Mouse (Mus musculus) layer of hippocampus, adult 8-10 months (tissue): ENCODE results near the gene Bcar1. TPM values are rescaled to one million over a fixed set of nuclear protein-coding genes. Genes with fewer than 3 reads are reported as not detected.

Source experiments
- DNase-seq, 2 experiments: peaks; one replicate each; pipeline ENCODE4 v3.0.0; 2022; ENCODE audit warnings: low spot score in 2 of 2
- total RNA-seq, 4 experiments: library from RNA; stranded (reverse); gene quantifications; 2 replicates each; pipeline ENCODE4 v1.2.4; 2022

The Bcar1 gene
- total RNA-seq: 10 to 100 TPM; 58.8 to 73.3 (median 62.6) TPM

DNA sequence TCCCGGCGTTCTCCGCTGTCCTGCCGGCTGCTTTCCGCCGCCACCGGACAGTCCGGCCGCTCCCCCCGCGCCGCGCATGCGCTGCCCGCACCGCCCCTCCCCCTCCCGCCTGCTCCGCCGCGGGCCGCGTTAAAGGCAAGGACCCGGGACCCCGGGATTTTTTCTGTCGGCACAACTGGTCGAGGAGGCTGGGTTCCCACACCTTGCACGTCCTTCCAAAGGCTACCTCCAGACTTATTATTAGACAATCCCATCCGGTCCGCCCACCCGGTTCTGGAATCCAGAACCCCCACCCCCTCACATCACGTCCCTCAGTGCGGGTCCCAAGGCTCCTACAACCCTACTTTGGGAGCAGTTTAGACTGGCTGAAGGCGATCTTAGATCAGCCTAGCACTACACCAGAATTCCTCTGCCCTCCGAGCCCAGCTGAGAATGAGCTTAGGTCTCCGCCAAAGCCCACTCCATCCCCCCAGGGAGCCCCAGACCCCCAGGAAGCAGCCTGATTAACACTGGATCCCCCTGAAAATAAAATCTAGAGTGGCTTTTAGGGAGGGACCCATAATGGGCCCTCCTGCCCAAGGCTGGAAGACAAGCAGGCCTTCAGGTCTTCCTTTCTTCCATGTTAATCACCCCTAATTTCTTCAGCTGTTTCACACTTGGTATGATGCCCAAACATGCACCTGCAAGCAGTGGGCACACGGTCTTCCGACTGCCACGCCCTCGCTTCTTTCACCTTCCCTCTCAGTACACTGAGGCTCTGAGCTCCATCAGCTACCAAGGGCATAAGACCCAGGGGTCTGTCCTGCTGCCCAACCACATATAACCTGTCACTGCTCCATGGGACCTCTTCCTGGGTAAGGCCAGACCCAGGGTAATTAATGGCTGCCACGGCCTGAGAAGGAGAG, at the start of gene Bcar1:
Bcar1 (minus strand) TSS at position 18 of the 905 bp plus-strand sequence.
- no peak for DNase-seq

DNA sequence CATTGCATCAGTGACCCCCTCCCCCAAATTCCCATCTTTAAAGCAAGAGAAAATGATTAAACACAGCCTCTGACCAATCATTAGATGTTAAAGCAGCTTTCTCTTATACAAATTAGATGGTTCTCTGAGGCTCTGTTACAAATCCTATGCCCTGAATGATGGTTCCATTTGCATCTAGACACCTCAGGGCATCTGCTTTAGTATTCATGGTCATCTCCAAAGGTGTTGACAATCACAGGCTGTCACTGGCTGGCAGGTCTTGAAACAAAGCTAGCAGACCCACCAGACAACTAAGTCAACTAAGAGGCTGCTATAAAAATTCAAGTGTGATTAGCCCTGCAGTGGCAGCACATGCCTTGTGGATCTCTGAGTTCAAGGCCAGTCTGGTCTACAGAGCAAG, 46.0 kb upstream of the Bcar1 start:
- DNase-seq: no peak

DNA sequence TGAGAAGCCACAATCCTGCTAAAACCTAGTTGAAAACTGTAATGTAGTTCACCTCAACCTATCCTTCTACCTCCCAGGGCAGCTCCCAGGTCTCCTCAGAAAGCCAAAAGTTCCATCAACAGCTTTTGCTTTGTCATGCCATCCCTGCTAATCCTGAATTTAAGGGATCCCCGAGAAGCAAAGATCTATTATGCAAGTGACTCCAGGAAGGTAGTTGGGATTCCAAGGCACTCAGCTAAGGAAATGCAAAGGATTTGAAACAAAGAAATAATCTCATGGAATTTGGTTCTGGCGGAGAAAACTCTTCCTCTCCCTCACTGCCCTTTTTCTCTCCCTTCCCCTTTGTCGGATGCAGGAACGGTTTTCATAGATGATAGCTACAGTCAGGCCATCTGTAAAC, 45.6 kb upstream of the Bcar1 start:
- DNase-seq: no peak

DNA sequence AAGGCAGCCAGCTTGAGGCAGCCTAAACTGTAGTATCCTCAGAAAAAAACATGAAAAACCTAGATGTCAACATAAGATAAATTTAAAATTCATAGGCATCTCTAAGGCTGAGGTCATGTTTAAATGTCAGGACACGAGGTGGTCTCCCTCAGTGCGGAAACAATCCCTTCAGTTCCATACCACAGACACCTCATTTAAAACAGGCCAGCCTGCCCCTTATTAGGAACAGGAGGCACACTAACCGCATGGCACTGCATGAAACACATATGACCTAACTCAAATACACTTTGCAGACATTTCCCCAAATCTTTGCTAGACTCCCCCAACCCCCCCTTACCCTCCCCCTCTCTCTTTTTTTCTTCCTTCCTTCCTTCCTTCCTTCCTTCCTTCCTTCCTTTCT, 44.9 kb upstream of the Bcar1 start:
- no peak for DNase-seq

DNA sequence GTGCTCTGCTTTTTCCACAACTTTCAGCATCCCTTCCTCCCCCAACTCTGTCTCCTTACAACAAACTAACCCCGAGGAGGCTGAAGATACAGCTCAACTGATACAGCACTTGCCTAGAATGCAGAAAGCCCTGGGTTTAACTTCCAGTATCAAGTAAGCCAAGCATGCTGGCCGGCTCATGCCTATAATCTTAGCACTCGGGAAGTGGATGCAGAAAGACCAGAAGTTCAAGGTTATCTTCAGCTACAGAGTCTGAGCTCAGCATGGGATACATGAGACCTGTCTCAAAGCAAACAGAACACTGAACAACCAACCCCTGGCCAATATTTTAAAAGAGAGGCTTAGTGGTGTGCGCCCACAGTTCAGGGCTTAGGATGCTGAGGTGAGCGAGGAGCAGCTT, 44.5 kb upstream of the Bcar1 start:
- no peak for DNase-seq

DNA sequence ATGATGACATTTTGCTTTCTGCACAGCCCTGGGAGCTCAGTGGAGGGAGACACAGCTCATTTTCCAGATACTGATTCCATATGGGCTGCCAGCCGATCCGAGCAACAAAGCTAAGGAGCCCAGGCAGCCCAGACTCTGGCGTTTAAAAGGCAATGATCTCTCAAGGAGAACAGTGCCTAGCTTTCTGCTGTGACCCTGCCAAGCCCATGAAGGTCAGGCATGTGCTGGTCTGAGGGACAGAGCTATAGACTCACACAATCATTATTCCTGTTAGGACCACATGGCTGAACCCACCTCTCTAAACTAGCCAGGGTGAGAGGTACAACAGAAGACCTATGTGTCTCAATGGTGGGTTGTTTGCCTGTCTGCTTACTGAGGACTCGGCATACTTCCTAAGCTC, 44.1 kb upstream of the Bcar1 start:
- peak in 1 of 2 experiments; percentile 24 for DNase-seq

DNA sequence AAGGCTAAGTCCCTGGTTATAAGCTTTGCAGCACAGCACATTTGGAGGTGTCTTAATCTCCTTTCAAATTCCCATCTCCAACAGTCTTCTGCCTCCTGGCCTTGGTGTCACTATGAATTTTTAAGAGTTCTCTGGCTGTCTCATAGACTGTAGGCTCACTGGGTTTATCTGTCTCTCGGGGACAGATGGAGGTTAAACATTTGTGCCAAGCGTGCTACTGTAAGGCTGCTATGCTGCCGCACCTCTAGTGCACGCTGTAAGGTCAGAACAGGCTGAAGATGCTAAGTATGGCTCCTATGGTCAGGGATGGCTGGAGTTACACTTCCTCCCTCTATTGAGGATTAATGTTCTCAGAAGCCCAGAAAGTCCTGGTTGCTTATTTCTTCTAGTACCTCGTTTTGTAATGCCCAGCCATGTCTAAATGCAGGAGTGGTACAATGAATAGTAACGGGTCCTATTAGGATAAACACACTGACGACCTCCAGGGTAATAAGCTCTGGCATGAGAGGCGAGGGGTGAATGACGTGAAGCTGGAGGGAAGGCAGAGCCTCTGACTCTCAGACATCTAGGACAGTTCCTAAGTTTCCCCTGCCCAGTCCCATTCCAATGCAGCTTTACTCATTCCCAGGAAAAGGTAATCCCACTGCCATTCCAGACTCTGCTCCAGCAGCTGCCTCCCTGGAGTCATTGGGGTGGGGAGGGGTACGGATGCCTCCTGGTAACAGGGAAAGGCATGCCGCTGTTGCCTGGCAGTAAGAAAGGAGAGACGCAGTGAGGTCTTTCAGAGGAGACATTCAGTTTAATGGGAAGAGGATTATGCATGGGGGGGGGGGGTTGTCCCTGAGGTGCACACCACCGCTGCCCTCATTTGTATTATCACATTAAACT, 43.3 kb upstream of the Bcar1 start:
- no peak for DNase-seq

DNA sequence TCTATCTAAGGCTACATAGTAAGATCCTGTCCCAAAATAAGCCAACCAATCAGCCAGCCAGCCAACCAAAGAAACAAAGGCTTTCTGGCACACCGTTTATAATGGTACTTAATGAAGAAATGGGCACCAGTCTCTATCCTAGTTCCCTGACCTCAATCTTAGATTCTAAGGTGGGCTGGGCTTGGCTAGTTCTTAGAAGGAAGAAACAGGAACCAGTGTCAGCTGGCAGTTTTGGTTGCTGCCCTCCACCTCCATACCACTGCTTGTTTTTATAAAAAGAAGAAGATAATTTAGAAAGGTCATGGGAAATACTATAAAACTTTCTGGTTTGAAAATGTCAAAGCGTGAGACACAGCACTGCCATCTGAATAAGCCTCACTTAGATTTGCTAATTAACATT, 42.5 kb upstream of the Bcar1 start:
- DNase-seq: no peak

DNA sequence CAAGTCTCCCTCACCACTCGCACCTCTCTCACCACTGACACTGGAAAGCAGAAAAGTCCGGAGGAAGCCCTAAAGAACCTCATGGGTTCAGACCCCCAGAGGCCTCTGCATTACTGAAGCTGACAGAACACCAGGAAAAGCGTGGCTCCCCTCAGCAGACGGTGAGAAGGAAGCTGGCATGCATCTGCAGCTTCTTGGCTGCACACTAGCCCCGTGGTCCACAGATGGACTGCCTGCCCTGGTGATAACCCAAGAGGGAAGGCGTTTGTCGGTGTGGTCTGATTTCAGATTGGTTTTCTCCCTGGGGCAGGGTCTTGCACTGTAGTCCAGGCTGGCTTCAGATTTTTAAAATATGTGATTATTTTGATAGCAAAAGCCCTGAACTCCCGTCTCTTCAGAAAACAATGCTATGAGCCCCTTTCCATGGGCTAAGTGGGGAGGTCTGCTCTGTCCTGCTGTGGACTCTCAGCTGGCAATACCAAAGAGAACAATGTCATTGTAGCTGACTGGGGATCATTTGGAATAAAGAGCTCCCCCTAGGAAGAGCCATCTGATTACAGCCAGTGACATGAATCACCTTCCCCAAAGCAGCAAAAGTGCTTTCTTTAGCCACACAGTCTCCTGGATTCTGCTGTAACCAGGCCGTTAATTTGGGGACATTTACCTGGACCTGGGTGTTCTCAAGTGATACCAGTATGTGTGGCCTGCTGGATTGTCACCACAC, 39.2 kb upstream of the Bcar1 start:
- no peak for DNase-seq

DNA sequence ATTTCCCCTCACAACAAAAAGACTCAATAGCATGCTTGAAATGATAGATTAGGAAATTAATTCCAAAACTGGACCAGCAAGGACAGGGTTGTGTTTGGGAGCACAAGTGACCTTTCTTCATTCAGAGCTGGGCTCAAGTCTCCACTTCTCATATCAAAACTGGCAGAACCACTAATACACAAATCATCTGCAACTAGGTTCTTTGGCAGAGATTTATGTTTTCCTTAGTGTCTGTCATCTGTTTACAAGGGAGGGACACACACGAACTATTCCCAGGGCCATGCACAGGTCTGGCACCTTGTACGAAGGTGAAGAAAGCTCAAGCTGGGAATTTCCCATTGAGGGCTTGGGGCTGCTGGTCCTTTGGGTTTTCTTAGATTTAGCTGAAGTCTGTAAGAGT, 38.6 kb upstream of the Bcar1 start:
- no peak for DNase-seq

DNA sequence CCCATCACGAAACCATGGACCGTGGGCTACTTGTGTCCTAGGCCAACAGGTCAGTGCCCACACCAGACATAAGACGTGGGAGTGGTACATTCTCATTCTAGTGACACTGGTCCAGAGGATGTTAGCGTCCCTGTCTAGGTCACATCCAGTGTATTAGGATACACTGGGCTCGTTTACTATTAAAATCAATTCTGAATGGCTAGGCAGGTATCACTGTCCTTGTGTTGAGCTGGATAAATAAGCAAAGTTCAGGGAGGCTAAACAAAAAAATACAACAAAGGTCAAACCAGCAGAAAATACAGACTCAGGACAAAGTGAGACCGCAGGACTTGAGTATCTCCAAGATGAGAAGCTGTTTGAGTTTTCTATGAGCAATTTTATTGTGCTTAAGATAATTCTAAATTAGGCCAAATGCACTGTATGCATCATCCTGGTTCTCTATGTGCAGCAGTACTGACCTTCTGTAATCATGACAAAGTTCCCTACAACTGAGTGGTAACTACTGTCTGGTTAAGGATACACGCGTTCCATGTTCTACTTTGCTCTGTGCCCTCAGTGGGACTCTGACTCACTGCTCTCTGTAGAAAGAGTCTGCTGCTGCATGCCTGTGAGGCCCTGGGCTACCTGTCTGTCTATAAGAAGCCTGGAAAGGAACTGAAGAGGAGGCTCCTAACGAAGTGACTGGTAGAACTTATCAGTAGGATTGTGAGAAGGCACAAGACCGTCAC, 37.3 kb upstream of the Bcar1 start:
- DNase-seq: no peak

DNA sequence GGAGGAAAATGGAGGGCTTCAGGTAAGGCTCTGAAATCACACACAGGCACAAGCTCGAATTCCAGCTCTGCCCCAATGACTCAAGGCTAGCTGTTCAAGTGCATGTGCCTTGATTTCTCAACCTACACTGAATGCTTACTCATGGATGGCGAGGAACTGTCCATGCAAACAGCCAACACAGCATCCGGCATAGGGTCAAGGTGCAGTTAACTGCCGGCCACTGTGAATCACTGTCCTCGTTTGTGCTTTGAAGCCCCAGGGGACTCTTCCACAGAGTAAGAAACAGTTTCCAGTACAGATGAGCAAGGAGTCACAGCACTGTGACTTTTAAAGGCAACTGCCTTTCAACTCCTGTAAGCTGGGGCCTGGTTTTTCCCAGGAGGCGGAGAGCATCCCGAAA, 36.1 kb upstream of the Bcar1 start:
- no peak for DNase-seq

DNA sequence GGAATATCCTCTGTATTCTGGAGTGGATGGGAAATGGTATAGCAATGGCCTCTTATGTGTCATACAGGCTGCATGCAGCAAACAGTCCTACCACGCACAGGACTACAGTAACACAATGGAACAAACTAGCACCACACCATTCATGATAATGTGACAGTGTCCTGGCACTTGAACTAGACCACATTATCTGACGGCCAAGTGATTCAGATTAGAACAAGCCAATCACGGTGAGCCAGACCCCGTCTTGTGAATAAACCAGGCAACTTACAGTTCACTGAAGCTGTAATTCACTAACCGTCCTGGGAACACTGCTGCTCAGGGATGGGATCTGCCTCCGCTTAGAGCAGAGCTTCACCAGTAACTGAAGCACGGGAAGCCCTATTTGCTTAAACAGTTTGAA, 35.2 kb upstream of the Bcar1 start:
- no peak for DNase-seq

DNA sequence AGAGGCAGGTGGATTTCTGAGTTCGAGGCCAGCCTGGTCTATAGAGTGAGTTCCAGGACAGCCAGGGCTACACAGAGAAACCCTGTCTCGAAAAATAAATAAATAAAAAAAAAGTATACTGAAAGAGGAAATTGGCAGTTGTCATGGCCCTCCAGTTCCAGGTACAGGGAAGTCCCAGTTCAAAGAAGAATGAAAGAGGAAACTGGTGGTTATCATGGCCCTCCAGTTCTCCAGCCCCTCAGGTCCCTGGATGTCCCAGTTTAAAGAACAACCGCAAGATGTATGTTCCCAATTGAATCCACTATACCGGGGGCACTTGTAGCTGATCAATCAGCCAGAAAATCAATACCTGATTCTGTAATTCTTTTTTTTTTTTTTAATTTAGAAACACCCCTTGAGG, 32.9 kb upstream of the Bcar1 start:
- DNase-seq: no peak

DNA sequence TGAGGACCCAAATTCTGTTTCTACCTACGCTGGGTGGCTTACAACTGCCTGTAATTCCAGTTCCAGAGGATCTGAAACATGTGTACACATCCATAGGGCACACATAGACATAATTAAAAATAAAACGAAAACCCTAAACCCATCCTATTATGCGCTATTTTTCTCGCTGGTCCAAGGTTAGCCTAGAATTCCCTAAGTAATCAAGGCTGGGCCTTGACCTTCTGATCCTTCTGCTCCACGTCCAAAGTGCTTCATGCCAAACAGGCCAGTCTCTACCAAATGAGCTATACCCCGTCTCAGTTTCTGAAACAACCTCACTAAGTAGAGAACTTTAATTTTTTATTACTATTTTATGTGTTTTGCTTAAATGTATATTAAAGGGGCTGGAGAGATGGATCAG, 32.2 kb upstream of the Bcar1 start:
- DNase-seq: no peak

DNA sequence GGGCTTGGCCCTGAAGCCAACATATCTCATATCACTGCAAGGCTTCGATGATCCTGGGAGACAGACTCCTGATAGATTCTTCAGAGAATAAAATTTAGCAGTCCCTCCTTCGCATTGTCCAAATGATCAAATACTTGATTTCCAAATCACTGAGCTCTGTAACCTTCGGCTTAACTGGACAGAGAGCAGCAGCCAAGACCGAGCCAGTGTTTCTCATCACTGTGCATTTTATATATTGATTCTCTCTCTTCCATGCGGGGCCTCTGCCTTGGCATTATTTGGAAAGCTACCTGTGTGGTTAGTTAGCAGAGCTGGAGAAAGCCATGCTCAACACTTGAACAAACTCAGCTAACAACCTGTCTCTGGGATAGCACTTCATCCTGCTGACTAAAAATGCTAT, 29.9 kb upstream of the Bcar1 start:
- DNase-seq: no peak

DNA sequence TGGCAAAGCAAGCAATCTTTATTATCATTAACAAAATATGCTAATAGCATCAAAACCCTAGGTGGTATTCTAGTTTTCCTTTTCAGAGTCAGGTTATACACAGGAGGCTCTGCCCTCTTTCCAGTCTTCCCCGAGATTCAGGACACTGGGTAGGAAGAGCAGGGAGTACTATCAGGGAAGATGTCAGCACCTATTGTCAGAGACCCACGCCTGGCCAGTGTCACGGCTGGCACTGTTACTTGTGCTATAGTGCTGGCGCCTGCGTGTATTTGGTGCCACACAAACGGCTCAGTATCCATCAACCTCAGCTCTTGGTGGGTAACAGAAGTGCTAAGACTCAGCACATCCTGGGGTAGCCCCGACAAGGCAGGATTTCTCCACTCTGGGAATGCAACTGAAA, 29.4 kb upstream of the Bcar1 start:
- DNase-seq: no peak

DNA sequence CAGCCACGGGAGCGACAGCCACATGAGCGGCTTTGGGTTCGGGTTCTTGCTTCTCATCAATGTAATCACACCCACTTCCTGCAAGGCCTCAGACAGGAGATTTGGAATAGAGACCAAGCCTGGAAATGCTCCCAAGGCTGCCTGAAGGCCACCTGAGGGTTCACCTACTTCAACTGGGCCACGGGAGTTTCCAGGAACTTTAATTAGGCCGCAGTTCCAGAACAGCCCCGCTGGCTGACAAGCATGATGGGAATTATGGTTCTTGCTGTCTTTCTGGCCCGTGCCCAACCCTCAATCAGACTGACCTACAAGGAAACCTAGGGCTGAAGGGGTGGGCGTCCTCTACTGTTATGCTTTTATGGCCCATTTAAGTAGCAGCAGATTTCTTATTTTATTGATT, 28.5 kb upstream of the Bcar1 start:
- no peak for DNase-seq

DNA sequence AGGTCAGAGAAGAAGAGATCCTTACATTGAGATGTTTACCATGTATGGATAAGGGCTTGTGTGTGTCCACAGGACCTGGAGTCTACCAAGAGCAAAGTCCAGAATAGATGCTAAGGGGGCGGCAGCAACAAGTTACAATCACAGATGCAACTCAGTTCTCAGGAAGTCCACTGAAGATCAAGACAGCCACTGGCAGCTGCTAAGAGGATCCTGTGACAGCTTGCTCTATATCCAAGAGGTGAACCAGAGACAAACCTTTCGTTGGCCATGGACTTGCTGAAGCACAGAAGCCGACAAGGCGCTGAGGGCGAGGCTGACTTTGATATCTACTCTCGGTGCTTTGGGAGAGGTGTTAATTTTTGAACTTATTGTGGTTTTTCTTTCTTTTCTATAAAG, 28.0 kb upstream of the Bcar1 start:
- no peak for DNase-seq

DNA sequence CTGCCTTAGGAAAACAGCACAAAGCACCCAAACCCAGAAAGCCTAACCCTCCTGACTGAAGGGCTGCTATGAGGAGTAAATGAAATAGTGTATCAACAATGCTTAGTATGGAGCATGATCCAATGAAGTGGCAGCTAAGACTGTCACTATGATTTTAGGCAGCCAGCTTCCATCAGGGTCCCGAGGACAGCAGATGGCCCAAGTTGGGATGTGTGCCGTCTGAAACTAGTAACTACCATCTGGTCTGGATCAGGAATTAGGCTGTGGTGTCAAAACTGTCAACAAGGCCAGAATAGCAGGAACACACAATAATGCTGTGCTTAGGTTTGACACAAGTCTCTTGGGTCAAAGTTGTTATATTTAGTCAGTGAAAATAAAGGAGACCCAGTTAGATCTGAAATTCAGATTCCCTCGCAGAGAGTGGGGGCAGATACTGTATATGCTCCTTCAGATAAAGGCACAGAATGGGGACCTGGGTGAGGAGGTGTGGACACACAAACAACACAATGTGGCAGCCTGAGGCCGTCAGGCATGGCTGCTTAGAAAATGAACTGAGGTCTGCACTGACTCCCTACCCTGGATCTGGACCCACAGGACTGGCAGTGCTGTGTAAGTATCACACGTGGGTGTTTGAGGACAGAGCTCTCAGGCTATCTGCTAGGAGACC, 27.5 kb upstream of the Bcar1 start:
- no peak for DNase-seq
